Mouse (Mus musculus) forebrain, embryonic 16.5 days (tissue): ENCODE results near the gene Krt4. TPM values are rescaled to one million over a fixed set of nuclear protein-coding genes. Genes with fewer than 3 reads are reported as not detected.
A peak's percentile ranks its signal among the peaks of the same experiment; 100 is the strongest.

ENCODE experiments used
- ATAC-seq: fragments of 200-750 bp; cut with Nextera tagmentation; 2 replicates; pipeline ENCODE4 v1.8.0; 2017; ENCODE audit warnings: mild to moderate bottlenecking, moderate library complexity
- H3K27ac ChIP-seq: fragments of 300-500 bp; sonication (generic); 2 replicates; pipeline ENCODE4 v1.5.1; 2014; ENCODE audit warnings: low read length, control low read depth
- H3K27me3 ChIP-seq: fragments of 300-500 bp; sonication (generic); replicated peaks from 2 replicates; pipeline ENCODE4 v1.6.1; 2014; ENCODE audit warnings: low read length; ENCODE audit not compliant: control insufficient read depth, insufficient read depth
- H3K36me3 ChIP-seq: fragments of 300-500 bp; sonication (generic); 2 replicates; pipeline ENCODE4 v1.6.1; 2014; ENCODE audit not compliant: control insufficient read depth, insufficient read depth
- H3K4me1 ChIP-seq: fragments of 300-500 bp; sonication (generic); replicated peaks from 2 replicates; pipeline ENCODE4 v1.6.1; 2014; ENCODE audit warnings: low read length; ENCODE audit not compliant: control insufficient read depth, insufficient read depth
- H3K4me2 ChIP-seq: fragments of 300-500 bp; sonication (generic); 2 replicates; pipeline ENCODE4 v1.6.1; 2014; ENCODE audit warnings: mild to moderate bottlenecking, low read length, control low read depth
- H3K4me3 ChIP-seq: fragments of 300-500 bp; sonication (generic); replicated peaks from 2 replicates; pipeline ENCODE4 v1.5.1; 2014; ENCODE audit warnings: mild to moderate bottlenecking, low read length, control low read depth
- H3K9ac ChIP-seq: fragments of 300-500 bp; sonication (generic); replicated peaks from 2 replicates; pipeline ENCODE4 v1.6.1; 2014; ENCODE audit warnings: low read depth, low read length, control low read depth
- H3K9me3 ChIP-seq: fragments of 300-500 bp; sonication (generic); 2 replicates; pipeline ENCODE4 v1.6.1; 2016; ENCODE audit warnings: low read length; ENCODE audit not compliant: control insufficient read depth
- WGBS: fragments of 180-500 bp; shearing (Covaris S2); extraction: QIAGEN DNeasy Blood & Tissue Kit; methylation state at CpG from one replicate; pipeline ENCODE4 v1.1.7; 2014; 5-methylcytosine and 5-hydroxymethylcytosine counted together
- polyA plus RNA-seq: library from polyadenylated mRNA; unstranded; fragments of >200 nt; fragmentation: Nextera tagmentation; extraction: Ambion mirVana; gene quantifications from 2 replicates; pipeline ENCODE4 v1.2.1, GENCODE M21; 2015

Krt4 gene
- 0.55 TPM in 1 of 2 replicates, not detected in the other for polyA plus RNA-seq

GRCm38 (mm10) chr15:101924635-101925034 lies at the start of gene Krt4:
Gene Krt4 (minus strand): TSS chr15:101924735.
- Histone ChIP-seq H3K4me3 (no peak within 1 kb of the TSS), H3K9me3 (no peaks in the 10 kb centered on the region), H3K4me1 (no peaks in the 10 kb centered on the region), H3K27ac (no peak within 1 kb of the TSS), H3K36me3 (no peaks in the 10 kb centered on the region), H3K9ac (no peak within 1 kb of the TSS), H3K4me2 (no peak within 1 kb of the TSS), H3K27me3 (no peaks in the 10 kb centered on the region)
- no peak for ATAC-seq
- 83% methylated on average over 11 of the region's 11 CpGs for WGBS

DNA sequence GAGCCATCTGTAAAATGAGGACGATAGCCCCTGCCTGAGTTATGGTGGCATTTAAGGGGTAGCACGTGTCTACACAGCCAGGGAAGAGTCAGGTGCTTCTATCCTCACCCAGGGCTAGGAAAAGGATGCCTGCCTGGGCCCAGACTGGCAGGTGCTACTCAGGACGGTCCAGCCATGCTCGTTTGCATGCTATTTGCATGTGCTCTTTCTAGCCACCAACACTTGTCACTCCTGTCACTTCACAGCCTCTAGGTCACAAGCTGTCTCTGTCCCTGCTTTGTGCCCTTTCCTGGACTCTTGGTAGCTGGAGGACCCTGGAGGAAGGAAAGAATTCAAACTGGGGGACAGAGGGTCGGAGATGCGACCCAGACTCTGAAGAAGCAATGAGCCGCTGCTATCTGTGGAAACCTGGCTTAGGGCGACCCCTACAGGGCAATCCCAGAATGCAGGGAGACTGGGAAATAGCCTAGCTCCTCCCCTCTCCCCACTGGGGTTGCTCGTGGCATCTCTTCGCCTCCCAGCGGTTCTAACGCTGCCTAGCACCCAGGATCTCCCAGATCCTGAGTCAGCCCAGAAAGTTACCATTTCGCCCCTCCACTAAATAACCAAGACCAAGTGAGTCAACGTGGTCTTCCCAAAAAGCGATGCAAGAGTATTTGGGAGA lies 49.0 kb upstream of the Krt4 start:
- ATAC-seq, result peak; percentile 73
- Histone ChIP-seq H3K27me3 (no peaks in the 10 kb centered on the region), H3K4me2 (no peak overlapping the region), H3K4me1 (peaks cover 10% of the 10 kb centered on the region), H3K36me3 (no peaks in the 10 kb centered on the region), H3K27ac (no peak overlapping the region), H3K4me3 (no peak overlapping the region), H3K9me3 (no peaks in the 10 kb centered on the region), H3K9ac (no peak overlapping the region)
- WGBS, result 10% methylated on average over 15 of the region's 15 CpGs

GRCm38 (mm10) chr15:101970536-101970935 lies 46.0 kb upstream of the Krt4 start:
- 1% methylated on average over 3 of the region's 6 CpGs for WGBS
- ATAC-seq, result no peak

GRCm38 (mm10) chr15:101966808-101967207 lies 42.3 kb upstream of the Krt4 start:
- no peak overlapping the region for H3K4me2 ChIP-seq
- H3K27me3 ChIP-seq, result no peaks in the 10 kb centered on the region
- H3K4me1 ChIP-seq, result no peaks in the 10 kb centered on the region
- H3K9me3 ChIP-seq, result no peaks in the 10 kb centered on the region
- no peak overlapping the region for H3K4me3 ChIP-seq
- no peak overlapping the region for H3K9ac ChIP-seq
- WGBS, result 83% methylated on average over 8 of the region's 8 CpGs
- H3K36me3 ChIP-seq, result no peaks in the 10 kb centered on the region
- no peak overlapping the region for H3K27ac ChIP-seq
- ATAC-seq, result no peak

More at GRCm38 (mm10) chr15:101970536-101970935, 46.0 kb upstream of the Krt4 start:
- H3K36me3 ChIP-seq, result no peaks in the 10 kb centered on the region
- no peaks in the 10 kb centered on the region for H3K27me3 ChIP-seq
- no peak overlapping the region for H3K27ac ChIP-seq
- no peaks in the 10 kb centered on the region for H3K4me1 ChIP-seq
- no peak overlapping the region for H3K9ac ChIP-seq
- no peak overlapping the region for H3K4me3 ChIP-seq
- H3K4me2 ChIP-seq, result no peak overlapping the region
- no peaks in the 10 kb centered on the region for H3K9me3 ChIP-seq

- Histone ChIP-seq H3K36me3 (no peaks in the 10 kb centered on the region), H3K9me3 (no peaks in the 10 kb centered on the region), H3K4me1 (no peaks in the 10 kb centered on the region), H3K4me3 (no peak overlapping the region), H3K9ac (no peak overlapping the region), H3K27ac (no peak overlapping the region), H3K27me3 (no peaks in the 10 kb centered on the region), H3K4me2 (no peak overlapping the region)
- no peak for ATAC-seq
- WGBS, result 75% methylated on average over 3 of the region's 3 CpGs
These were observed 34.4 kb upstream of the Krt4 start for GRCm38 (mm10) chr15:101958891-101959290.

- Histone ChIP-seq H3K9ac (no peak within 1 kb of the TSS), H3K4me2 (no peak within 1 kb of the TSS), H3K9me3 (no peaks in the 10 kb centered on the region), H3K27ac (no peak within 1 kb of the TSS), H3K4me1 (no peaks in the 10 kb centered on the region), H3K4me3 (no peak within 1 kb of the TSS), H3K36me3 (no peaks in the 10 kb centered on the region), H3K27me3 (no peaks in the 10 kb centered on the region)
- no peak for ATAC-seq
- 87% methylated on average over 9 of the region's 9 CpGs for WGBS
These were observed 29.7 kb upstream of the Krt4 start, which contains the start of gene Krt78 for GRCm38 (mm10) chr15:101954187-101954586. Gene Krt78 (minus strand): TSS chr15:101954287.

GRCm38 (mm10) chr15:101952733-101953474 lies 28.4 kb upstream of the Krt4 start:
- Histone ChIP-seq H3K27me3 (no peaks in the 10 kb centered on the region), H3K9me3 (no peaks in the 10 kb centered on the region), H3K27ac (no peak overlapping the region), H3K9ac (no peak overlapping the region), H3K4me3 (no peak overlapping the region), H3K36me3 (no peaks in the 10 kb centered on the region), H3K4me2 (no peak overlapping the region), H3K4me1 (no peaks in the 10 kb centered on the region)
- ATAC-seq, result no peak
- 92% methylated on average over 7 of the region's 7 CpGs for WGBS

GRCm38 (mm10) chr15:101945430-101945829 lies 20.9 kb upstream of the Krt4 start:
- no peak for ATAC-seq
- no peak overlapping the region for H3K4me3 ChIP-seq
- 93% methylated on average over 1 of the region's 1 CpGs for WGBS
- H3K9ac ChIP-seq, result no peak overlapping the region
- no peaks in the 10 kb centered on the region for H3K9me3 ChIP-seq
- H3K4me2 ChIP-seq, result no peak overlapping the region
- H3K36me3 ChIP-seq, result no peaks in the 10 kb centered on the region
- no peak overlapping the region for H3K27ac ChIP-seq
- no peaks in the 10 kb centered on the region for H3K27me3 ChIP-seq
- no peaks in the 10 kb centered on the region for H3K4me1 ChIP-seq

- H3K4me2 ChIP-seq, result no peak overlapping the region
- 70% methylated on average over 8 of the region's 8 CpGs for WGBS
- no peak for ATAC-seq
These were observed 17.4 kb upstream of the Krt4 start for GRCm38 (mm10) chr15:101941948-101942347.

More at GRCm38 (mm10) chr15:101941948-101942347, 17.4 kb upstream of the Krt4 start:
- Histone ChIP-seq H3K4me1 (no peaks in the 10 kb centered on the region), H3K36me3 (no peaks in the 10 kb centered on the region), H3K9me3 (no peaks in the 10 kb centered on the region), H3K27ac (no peak overlapping the region), H3K9ac (no peak overlapping the region), H3K4me3 (no peak overlapping the region), H3K27me3 (no peaks in the 10 kb centered on the region)
